Comparison of ENCODE assay signal across 8 mouse cellular contexts in genomic region chr17:48585902-48586359, GRCm38 (mm10).
DNase-seq lines count a peak whose midpoint lies in the region; ATAC-seq and TF ChIP-seq lines count a peak whose summit lies in the region.

No protein-coding gene starts in this region.

- H3K4me3 ChIP-seq in heart, embryonic 14.5 days (ENCODE audit: control insufficient read depth in 1 of 2, insufficient read depth in 1 of 2, low read depth in 1 of 2, low read length in 2 of 2) = peak overlapping the region; percentile 29 to 32
- peak overlapping the region; percentile 49 for H3K4me3 ChIP-seq in bone marrow, adult 2 months (replicated peaks; ENCODE audit: control insufficient read depth, low read depth, low read length)
- peak overlapping the region; percentile 37 for H3K4me3 ChIP-seq in heart, embryonic 15.5 days
- H3K4me3 ChIP-seq in liver, embryonic 12.5 days = peak overlapping the region; percentile 42
- peak overlapping the region; percentile 19 for H3K4me3 ChIP-seq in stomach, embryonic 14.5 days (ENCODE audit: low read depth, low read length)

- DNase-seq in heart, postnatal 14 days = no peak
- DNase-seq in adrenal gland, adult 8-10 months = no peak
- no peak for DNase-seq in urinary bladder, adult 2 months (ENCODE audit: low spot score)

- peak overlapping the region; percentile 52 for H3K4me2 ChIP-seq in heart, embryonic 14.5 days (ENCODE audit: low read length)
- peak overlapping the region; percentile 64 for H3K4me2 ChIP-seq in heart, embryonic 15.5 days
- H3K4me2 ChIP-seq in liver, embryonic 12.5 days = peak overlapping the region; percentile 66
- H3K4me2 ChIP-seq in stomach, embryonic 14.5 days (replicated peaks; ENCODE audit: low read depth, low read length) = peak overlapping the region; percentile 41

- no peaks in the 10 kb centered on the region for H3K27me3 ChIP-seq in heart, embryonic 14.5 days (ENCODE audit: control insufficient read depth, insufficient read depth, low read length)
- H3K27me3 ChIP-seq in heart, embryonic 15.5 days = no peaks in the 10 kb centered on the region
- no peaks in the 10 kb centered on the region for H3K27me3 ChIP-seq in liver, embryonic 12.5 days (replicated peaks)
- no peaks in the 10 kb centered on the region for H3K27me3 ChIP-seq in stomach, embryonic 14.5 days (ENCODE audit: control insufficient read depth, insufficient read depth, low read length)

- H3K9ac ChIP-seq in heart, embryonic 14.5 days (ENCODE audit: low read length) = peak overlapping the region; percentile 1; the same call in 1 of the 2 replicates
- 0 out of 2 replicates have a peak overlapping the region, but pooled peaks have one; percentile 18 for H3K9ac ChIP-seq in heart, embryonic 15.5 days
- peak overlapping the region; percentile 15; the same call in 1 of the 2 replicates for H3K9ac ChIP-seq in liver, embryonic 12.5 days
- H3K9ac ChIP-seq in stomach, embryonic 14.5 days (replicated peaks; ENCODE audit: low read depth, low read length) = no peak overlapping the region

- H3K9me3 ChIP-seq in heart, embryonic 14.5 days (ENCODE audit: control insufficient read depth, low read length) = no peaks in the 10 kb centered on the region
- no peaks in the 10 kb centered on the region for H3K9me3 ChIP-seq in heart, embryonic 15.5 days (replicated peaks)
- H3K9me3 ChIP-seq in liver, embryonic 12.5 days (replicated peaks) = no peaks in the 10 kb centered on the region
- H3K9me3 ChIP-seq in stomach, embryonic 14.5 days (ENCODE audit: control insufficient read depth, low read depth, low read length) = no peaks in the 10 kb centered on the region

- peak overlapping the region; percentile 60 to 77 for H3K27ac ChIP-seq in heart, embryonic 14.5 days (replicated peaks in 1 of 2; ENCODE audit: control insufficient read depth in 1 of 2, insufficient read depth in 1 of 2, low read depth in 2 of 2, low read length in 2 of 2)
- 0 out of 2 replicates have a peak overlapping the region, but pooled peaks have one; percentile 17 for H3K27ac ChIP-seq in bone marrow, adult 2 months (ENCODE audit: control insufficient read depth, insufficient read depth, low read depth, low read length, poor library complexity)
- peak overlapping the region; percentile 74 for H3K27ac ChIP-seq in heart, embryonic 15.5 days
- no peak overlapping the region for H3K27ac ChIP-seq in liver, embryonic 12.5 days
- H3K27ac ChIP-seq in stomach, embryonic 14.5 days (ENCODE audit: low read length) = no peak overlapping the region

- no peak for TF ChIP-seq POLR2A in bone marrow, adult 2 months (IDR thresholded peaks at IDR 0.05; ENCODE audit: borderline replicate concordance, control insufficient read depth, low read depth, low read length)

- ATAC-seq in heart, embryonic 14.5 days (ENCODE audit: insufficient number of reproducible peaks, insufficient read depth, low FRiP score, low read depth) = peak; percentile 87
- ATAC-seq in heart, embryonic 15.5 days (replicated peaks; ENCODE audit: insufficient number of reproducible peaks, insufficient read depth, low FRiP score, low read depth) = peak; percentile 89
- ATAC-seq in liver, embryonic 12.5 days = peak; percentile 72; the same call in 1 of the 2 replicates
- peak; percentile 81; the same call in 1 of the 2 replicates for ATAC-seq in stomach, embryonic 14.5 days (ENCODE audit: insufficient number of reproducible peaks, insufficient read depth, low FRiP score, low read depth)

- peaks cover 12 to 14% of the 10 kb centered on the region in 2 experiments for H3K4me1 ChIP-seq in heart, embryonic 14.5 days (ENCODE audit: control insufficient read depth in 2 of 2, insufficient read depth in 2 of 2, low read length in 2 of 2)
- no peaks in the 10 kb centered on the region; the same call in 1 of the 2 replicates for H3K4me1 ChIP-seq in bone marrow, adult 2 months (ENCODE audit: control insufficient read depth, insufficient read depth, low read length)
- peaks cover 16% of the 10 kb centered on the region for H3K4me1 ChIP-seq in heart, embryonic 15.5 days (replicated peaks)
- H3K4me1 ChIP-seq in liver, embryonic 12.5 days = 0 out of 2 replicates have a peak, but pooled peaks cover 12% of the 10 kb centered on the region
- H3K4me1 ChIP-seq in stomach, embryonic 14.5 days (ENCODE audit: control insufficient read depth, insufficient read depth, low read length) = no peaks in the 10 kb centered on the region

- TF ChIP-seq CTCF in bone marrow, adult 2 months (IDR thresholded peaks at IDR 0.05; ENCODE audit: control insufficient read depth, insufficient read depth, low read length) = no peak

- H3K36me3 ChIP-seq in heart, embryonic 14.5 days (ENCODE audit: control insufficient read depth, insufficient read depth, low read length) = no peaks in the 10 kb centered on the region
- no peaks in the 10 kb centered on the region for H3K36me3 ChIP-seq in heart, embryonic 15.5 days
- H3K36me3 ChIP-seq in liver, embryonic 12.5 days = no peaks in the 10 kb centered on the region
- no peaks in the 10 kb centered on the region for H3K36me3 ChIP-seq in stomach, embryonic 14.5 days (ENCODE audit: control insufficient read depth, insufficient read depth, low read length)

- WGBS in heart, embryonic 14.5 days = 2% methylated on average over 14 of the region's 14 CpGs
- WGBS in bone marrow, adult 2 months = 1% methylated on average over 14 of the region's 14 CpGs
- whole genome bisulfite sequencing in heart, embryonic 15.5 days = under 1% methylated on average over 14 of the region's 14 CpGs
- WGBS in liver, embryonic 12.5 days (ENCODE audit: insufficient replicate concordance) = 4% methylated on average over 14 of the region's 14 CpGs
- 3% methylated on average over 14 of the region's 14 CpGs for WGBS in stomach, embryonic 14.5 days

- intact Hi-C loops in heart, postnatal 14 days (cut with DNase I) = no loop called here

Comparison
In these comparisons a context has a peak if more than half of its experiments do, and no peak if none do; other contexts are left out.
1. H3K27ac ChIP-seq: peak in heart, embryonic 14.5 days (2 of 2), bone marrow, adult 2 months (single experiment) and heart, embryonic 15.5 days (single experiment); none in liver, embryonic 12.5 days (single experiment) and stomach, embryonic 14.5 days (single experiment).
2. Peak in every context shown above with its lines, with median percentiles within 50 percentile points of each other: ATAC-seq, H3K4me2 ChIP-seq and H3K4me3 ChIP-seq.